Mouse (Mus musculus) liver, embryonic 12.5 days (tissue): Measurements from ENCODE around the gene Olfr1419. TPM values are rescaled to one million over a fixed set of nuclear protein-coding genes. Genes with fewer than 3 reads are reported as not detected.
A peak's percentile ranks its signal among the peaks of the same experiment; 100 is the strongest.

Experiments
- ATAC-seq: fragments of 200-750 bp; cut with Nextera tagmentation; 2 replicates; pipeline ENCODE4 v1.8.0; 2017; ENCODE audit warnings: moderate number of reproducible peaks, mild to moderate bottlenecking, moderate library complexity
- H3K27ac ChIP-seq: fragments of 300-500 bp; sonication (generic); 2 replicates; pipeline ENCODE4 v1.5.1; 2016; ENCODE audit warnings: mild to moderate bottlenecking
- H3K27me3 ChIP-seq: fragments of 300-500 bp; sonication (generic); replicated peaks from 2 replicates; pipeline ENCODE4 v1.6.1; 2016; ENCODE audit warnings: mild to moderate bottlenecking, moderate library complexity
- H3K36me3 ChIP-seq: fragments of 300-500 bp; sonication (generic); 2 replicates; pipeline ENCODE4 v1.6.1; 2016; ENCODE audit warnings: mild to moderate bottlenecking, moderate library complexity
- H3K4me1 ChIP-seq: fragments of 300-500 bp; sonication (generic); 2 replicates; pipeline ENCODE4 v1.6.1; 2016
- H3K4me2 ChIP-seq: fragments of 300-500 bp; sonication (generic); 2 replicates; pipeline ENCODE4 v1.6.1; 2016; ENCODE audit warnings: mild to moderate bottlenecking, moderate library complexity
- H3K4me3 ChIP-seq: fragments of 300-500 bp; sonication (generic); 2 replicates; pipeline ENCODE4 v1.5.1; 2016; ENCODE audit warnings: mild to moderate bottlenecking, moderate library complexity
- H3K9ac ChIP-seq: fragments of 300-500 bp; sonication (generic); 2 replicates; pipeline ENCODE4 v1.6.1; 2016; ENCODE audit warnings: mild to moderate bottlenecking, moderate library complexity
- H3K9me3 ChIP-seq: fragments of 300-500 bp; sonication (generic); replicated peaks from 2 replicates; pipeline ENCODE4 v1.6.1; 2016; ENCODE audit warnings: mild to moderate bottlenecking, moderate library complexity
- WGBS: fragments of 180-500 bp; shearing (Covaris S2); methylation state at CpG from one replicate; pipeline ENCODE4 v1.1.7; 2016; ENCODE audit not compliant: insufficient replicate concordance; 5-methylcytosine and 5-hydroxymethylcytosine counted together
- microRNA-seq: library from miRNA; unstranded; fragments of <30 nt; microRNA quantifications from one replicate; pipeline ENCODE4, GENCODE M21; 2017
- polyA plus RNA-seq: library from polyadenylated mRNA; unstranded; fragments of >200 nt; fragmentation: Nextera tagmentation; extraction: Ambion mirVana; gene quantifications from 2 replicates; pipeline ENCODE4 v1.2.1, GENCODE M21; 2016

The Olfr1419 gene
- polyA plus RNA-seq, 1 experiment from 2014 or later, result not detected

DNA sequence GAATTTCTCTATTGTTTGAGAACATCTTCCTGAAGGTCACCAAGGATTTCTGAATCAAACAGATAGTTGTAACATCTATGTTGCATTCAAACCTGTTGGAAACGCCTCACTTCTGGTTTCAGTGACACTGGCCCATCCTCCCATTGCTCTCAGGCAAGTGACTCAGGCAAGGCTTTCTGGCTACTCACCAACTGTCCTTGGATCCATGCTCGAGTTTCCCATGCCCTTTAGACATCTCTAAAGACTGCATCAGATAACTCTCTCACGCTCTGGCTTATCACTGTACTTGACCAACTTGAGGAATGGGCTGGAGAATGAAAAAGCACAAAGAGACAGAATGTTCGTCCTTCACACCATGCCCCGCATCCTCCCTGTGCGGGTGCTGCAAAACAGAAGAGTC, 18.4 kb downstream of the Olfr1419 start:
- no peak for ATAC-seq
- H3K4me1 ChIP-seq, result no peaks in the 10 kb centered on the region
- H3K4me2 ChIP-seq, result no peak overlapping the region
- H3K4me3 ChIP-seq, result no peak overlapping the region
- no peaks in the 10 kb centered on the region for H3K9me3 ChIP-seq
- no peak overlapping the region for H3K27ac ChIP-seq
- no peaks in the 10 kb centered on the region for H3K36me3 ChIP-seq
- no peaks in the 10 kb centered on the region for H3K27me3 ChIP-seq
- H3K9ac ChIP-seq, result no peak overlapping the region
- 55% methylated on average over 6 of the region's 6 CpGs for WGBS

DNA sequence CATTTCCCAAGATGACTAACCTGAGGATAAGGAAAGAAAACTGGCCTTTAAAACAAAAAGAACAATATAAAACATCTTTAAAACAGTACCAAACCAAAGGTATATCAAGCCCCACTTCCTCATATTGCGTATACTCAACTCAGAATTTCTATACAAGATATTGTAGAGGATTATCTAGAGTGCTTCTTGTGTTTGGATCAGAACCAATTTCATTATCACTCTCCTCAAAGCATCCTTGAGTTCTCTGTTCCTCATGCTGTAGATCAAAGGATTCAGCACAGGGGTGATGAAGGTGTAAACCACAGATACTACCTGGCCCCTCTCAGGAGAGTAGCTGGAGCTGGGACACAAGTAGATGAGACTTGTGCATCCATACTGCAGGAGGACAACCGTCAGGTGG, 20.1 kb downstream of the Olfr1419 start:
- H3K9me3 ChIP-seq, result no peaks in the 10 kb centered on the region
- no peak for ATAC-seq
- 72% methylated on average over 2 of the region's 2 CpGs for WGBS
- H3K4me2 ChIP-seq, result no peak overlapping the region
- H3K36me3 ChIP-seq, result no peaks in the 10 kb centered on the region
- no peak overlapping the region for H3K4me3 ChIP-seq
- no peak overlapping the region for H3K27ac ChIP-seq
- no peak overlapping the region for H3K9ac ChIP-seq
- H3K27me3 ChIP-seq, result no peaks in the 10 kb centered on the region
- H3K4me1 ChIP-seq, result no peaks in the 10 kb centered on the region

DNA sequence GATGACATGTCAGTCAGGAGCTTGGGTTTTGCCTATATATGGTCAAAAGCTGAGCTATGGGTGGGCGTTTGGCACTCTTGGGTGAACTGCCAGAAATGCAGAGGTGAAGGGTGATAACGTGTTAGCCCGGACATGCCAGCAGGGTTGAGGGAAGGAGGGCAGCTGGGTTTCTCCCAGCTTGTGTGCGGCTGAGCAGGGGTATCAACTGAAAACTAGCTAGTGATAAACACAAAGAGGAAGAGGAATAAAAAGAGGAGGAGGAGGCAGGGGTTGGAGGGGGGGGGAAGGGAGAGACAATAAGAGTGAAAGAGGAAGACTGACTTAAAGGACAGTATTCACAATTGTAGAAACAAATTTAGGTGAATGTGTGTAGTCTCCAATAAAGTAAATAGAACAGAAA, 22.3 kb downstream of the Olfr1419 start:
- Histone ChIP-seq H3K27me3 (no peaks in the 10 kb centered on the region), H3K27ac (no peak overlapping the region), H3K36me3 (no peaks in the 10 kb centered on the region), H3K9me3 (no peaks in the 10 kb centered on the region), H3K4me1 (no peaks in the 10 kb centered on the region), H3K4me3 (no peak overlapping the region), H3K4me2 (no peak overlapping the region), H3K9ac (no peak overlapping the region)
- 21% methylated on average over 4 of the region's 4 CpGs for WGBS
- ATAC-seq, result no peak

DNA sequence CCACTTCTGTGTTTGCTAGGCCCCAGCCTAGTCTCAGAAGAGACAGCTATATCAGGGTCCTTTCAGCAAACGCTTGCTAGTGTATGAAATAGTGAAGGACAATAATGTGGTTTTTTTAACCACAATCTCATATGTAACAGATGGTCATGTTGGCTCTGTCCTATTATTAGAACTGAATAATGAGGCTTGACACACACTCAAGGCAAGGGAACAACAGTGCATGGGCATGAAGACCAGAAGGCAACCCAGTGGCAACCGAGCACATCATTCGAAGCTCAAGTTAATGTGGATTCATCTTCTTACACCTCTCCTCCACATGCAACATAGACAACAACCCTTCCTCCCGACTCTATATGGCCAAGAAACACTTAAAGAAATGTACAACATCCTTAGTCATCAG, 28.6 kb downstream of the Olfr1419 start:
- no peak overlapping the region for H3K4me2 ChIP-seq
- H3K9ac ChIP-seq, result no peak overlapping the region
- ATAC-seq, result no peak
- WGBS, result 54% methylated on average over 4 of the region's 4 CpGs
- H3K4me1 ChIP-seq, result no peaks in the 10 kb centered on the region
- H3K27ac ChIP-seq, result no peak overlapping the region
- no peaks in the 10 kb centered on the region for H3K27me3 ChIP-seq
- no peaks in the 10 kb centered on the region for H3K36me3 ChIP-seq
- no peak overlapping the region for H3K4me3 ChIP-seq
- H3K9me3 ChIP-seq, result no peaks in the 10 kb centered on the region

DNA sequence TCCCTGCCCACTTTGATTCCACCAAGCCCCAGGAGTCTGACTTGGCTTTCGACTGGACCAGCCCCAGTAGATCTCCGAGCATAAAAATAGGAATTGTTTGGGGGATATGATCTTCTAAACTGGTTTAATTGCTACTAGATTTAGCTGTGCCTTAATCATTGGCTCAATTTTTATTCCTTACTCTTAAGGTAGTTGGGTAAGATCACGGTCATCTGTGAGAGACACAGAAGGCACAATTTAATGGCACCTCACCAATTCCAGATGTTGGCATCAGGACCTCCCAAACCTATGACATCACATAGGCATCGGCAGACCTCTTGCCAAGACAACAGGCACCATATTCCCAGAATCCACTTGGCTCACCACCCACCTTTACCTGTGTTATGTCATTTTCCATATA, 35.8 kb downstream of the Olfr1419 start, which contains the start of gene Olfr1417:
Gene Olfr1417, minus strand, starts transcription at position 101 of the 400 bp plus-strand sequence.
- Histone ChIP-seq H3K4me3 (no peak within 1 kb of the TSS), H3K27ac (no peak within 1 kb of the TSS), H3K4me2 (no peak within 1 kb of the TSS), H3K36me3 (no peaks in the 10 kb centered on the region), H3K9me3 (no peaks in the 10 kb centered on the region), H3K9ac (no peak within 1 kb of the TSS), H3K4me1 (no peaks in the 10 kb centered on the region), H3K27me3 (no peaks in the 10 kb centered on the region)
- 73% methylated on average over 4 of the region's 4 CpGs for WGBS
- no peak for ATAC-seq

DNA sequence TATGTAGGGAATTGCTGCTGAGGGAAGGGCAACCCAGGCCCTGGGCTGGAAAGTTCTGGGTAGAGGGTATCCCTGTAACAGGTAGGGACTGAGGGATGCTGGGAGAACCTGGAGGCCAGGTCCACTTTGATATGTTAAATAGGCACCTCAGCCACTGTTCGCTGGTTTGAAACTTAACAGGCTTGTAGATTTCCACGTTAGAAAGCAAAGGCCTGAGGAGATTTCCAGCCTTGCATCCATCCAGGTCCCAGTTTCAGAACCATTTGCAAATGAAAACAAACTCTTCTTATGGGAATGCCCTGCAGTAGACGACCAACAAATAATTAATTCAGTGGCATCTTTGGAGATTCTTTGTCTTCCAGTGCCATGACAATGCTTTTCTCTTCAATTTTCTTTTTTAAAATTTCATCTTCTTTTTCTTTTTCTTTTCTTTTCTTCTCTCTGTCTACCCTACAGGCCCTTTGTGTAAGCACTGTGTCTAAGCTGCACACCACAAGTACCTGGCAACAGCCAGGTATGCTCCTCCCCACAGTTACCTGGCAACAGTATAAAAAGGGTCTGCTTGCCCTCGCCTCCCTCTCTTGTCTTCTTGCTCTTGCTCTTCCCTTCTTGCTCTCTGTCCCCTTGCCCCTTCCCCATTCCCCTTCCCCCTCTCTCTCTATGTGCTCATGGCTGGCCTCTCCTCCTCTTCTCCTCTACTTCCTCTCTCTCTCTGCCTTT, 51.4 kb downstream of the Olfr1419 start:
- 28% methylated on average over 4 of the region's 4 CpGs for WGBS
- no peak for ATAC-seq
- H3K36me3 ChIP-seq, result no peaks in the 10 kb centered on the region
- H3K9ac ChIP-seq, result no peak overlapping the region
- H3K9me3 ChIP-seq, result no peaks in the 10 kb centered on the region
- peaks cover 11% of the 10 kb centered on the region; the same call in 1 of the 2 replicates for H3K4me1 ChIP-seq
- H3K27me3 ChIP-seq, result peaks cover 23% of the 10 kb centered on the region
- H3K4me3 ChIP-seq, result no peak overlapping the region
- no peak overlapping the region for H3K27ac ChIP-seq
- no peak overlapping the region for H3K4me2 ChIP-seq

DNA sequence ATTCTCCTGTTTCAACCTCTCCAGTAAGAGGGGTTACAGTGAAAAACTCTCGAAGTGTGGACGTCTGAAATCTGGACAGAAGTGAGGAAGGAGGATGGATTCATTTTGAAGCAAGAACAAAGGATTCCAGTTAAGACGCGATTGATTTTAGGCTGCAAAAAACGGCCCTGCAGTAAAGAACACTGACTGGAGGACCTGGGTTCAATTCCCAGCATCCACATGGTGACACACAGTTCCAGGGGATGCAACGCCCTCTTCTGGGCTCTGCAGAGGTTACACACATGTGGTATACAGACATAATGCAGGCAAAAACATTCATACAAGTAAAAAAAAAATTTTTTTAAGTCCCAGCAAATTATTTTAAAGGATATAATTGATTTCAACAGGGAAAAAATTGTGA, 54.7 kb downstream of the Olfr1419 start:
- Histone ChIP-seq H3K9ac (no peak overlapping the region), H3K4me3 (peak overlapping the region; percentile 58; the same call in 1 of the 2 replicates), H3K36me3 (no peaks in the 10 kb centered on the region), H3K27me3 (peaks cover 53% of the 10 kb centered on the region), H3K4me2 (peak overlapping the region; percentile 76), H3K4me1 (peaks cover 14% of the 10 kb centered on the region; the same call in 1 of the 2 replicates), H3K9me3 (no peaks in the 10 kb centered on the region), H3K27ac (no peak overlapping the region)
- WGBS, result 31% methylated on average over 6 of the region's 6 CpGs
- no peak for ATAC-seq

DNA sequence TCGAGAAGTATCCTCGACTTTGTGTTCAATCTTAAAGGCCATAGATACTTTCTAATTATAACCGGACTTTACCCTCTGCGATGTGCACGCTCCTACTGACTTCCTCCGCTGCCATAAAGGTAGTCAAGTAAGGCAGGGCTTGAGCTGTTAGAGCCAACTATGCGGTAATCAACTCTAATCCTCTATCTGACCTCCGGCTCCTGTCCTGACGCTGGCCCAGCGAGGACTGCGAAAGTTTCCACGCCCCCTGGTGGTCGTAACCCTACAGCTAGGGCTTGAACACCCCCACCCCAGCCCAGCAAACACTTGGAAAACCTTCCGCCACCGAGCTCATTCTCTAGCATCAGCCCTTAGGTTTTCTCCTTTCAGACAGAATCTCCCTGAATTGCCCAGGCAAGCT, 55.1 kb downstream of the Olfr1419 start:
- H3K27ac ChIP-seq, result no peak overlapping the region
- H3K4me1 ChIP-seq, result peaks cover 14% of the 10 kb centered on the region; the same call in 1 of the 2 replicates
- H3K27me3 ChIP-seq, result peaks cover 57% of the 10 kb centered on the region
- H3K9ac ChIP-seq, result no peak overlapping the region
- H3K9me3 ChIP-seq, result no peaks in the 10 kb centered on the region
- peak overlapping the region; percentile 76 for H3K4me2 ChIP-seq
- ATAC-seq, result no peak
- WGBS, result 2% methylated on average over 15 of the region's 15 CpGs
- no peaks in the 10 kb centered on the region for H3K36me3 ChIP-seq
- peak overlapping the region; percentile 58 for H3K4me3 ChIP-seq

DNA sequence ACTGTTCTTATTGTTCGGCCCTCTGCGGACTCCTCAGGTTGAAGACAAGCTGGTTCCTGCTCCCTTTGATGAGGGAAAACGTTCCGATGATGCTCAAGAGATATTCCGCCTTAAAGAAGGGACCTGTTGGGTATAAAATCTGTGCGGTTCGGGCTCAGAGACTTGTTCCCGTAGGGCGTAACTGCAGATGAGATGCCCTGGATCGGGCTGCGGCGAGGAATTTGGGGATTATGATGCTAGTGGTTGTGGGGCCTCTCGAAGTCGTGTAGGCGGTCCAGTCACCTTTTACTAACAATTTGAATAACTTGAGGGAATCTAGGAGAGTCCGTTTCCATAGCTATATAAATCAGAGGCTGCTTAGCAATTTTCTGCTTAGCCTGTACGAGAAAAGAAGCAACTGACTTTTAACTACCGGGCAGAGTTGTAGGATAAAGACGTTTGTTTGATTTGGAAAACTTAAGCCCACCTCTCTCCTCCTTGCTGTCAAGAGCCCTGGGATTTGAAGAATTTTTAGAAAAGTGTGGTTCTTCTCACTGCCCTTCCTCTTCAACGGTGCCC, 55.7 kb downstream of the Olfr1419 start, which contains the start of gene Stx3:
Gene Stx3, minus strand, starts transcription at position 261 of the 558 bp plus-strand sequence.
- Histone ChIP-seq H3K4me3 (peak within 1 kb of the TSS; percentile 58), H3K27ac (no peak within 1 kb of the TSS), H3K9me3 (no peaks in the 10 kb centered on the region), H3K36me3 (no peaks in the 10 kb centered on the region), H3K9ac (peak within 1 kb of the TSS; percentile 46), H3K4me1 (peaks cover 14% of the 10 kb centered on the region; the same call in 1 of the 2 replicates), H3K27me3 (peaks cover 59% of the 10 kb centered on the region), H3K4me2 (peak within 1 kb of the TSS; percentile 76)
- no peak for ATAC-seq
- WGBS, result 1% methylated on average over 20 of the region's 20 CpGs

Small RNA genes lying within 50 kb of the gene (microRNA-seq; reads per million reads assigned to microRNA genes)
- gene Mir6994, result 11.9 reads per million, percentile 24 among the genes with 10 or more reads in this experiment

Other genes with a start within 250 kb of the Olfr1419 start
- gene Ms4a3, start 234.3 kb downstream of the Olfr1419 start, polyA plus RNA-seq, result 4.5 and 6.4 TPM in 2 replicates
- gene Oosp2, start 214.5 kb downstream of the Olfr1419 start, polyA plus RNA-seq, result 0.55 and 0.63 TPM in 2 replicates
- gene Oosp1, start 184.0 kb downstream of the Olfr1419 start, polyA plus RNA-seq, result not detected in 2 replicates
- not detected in 2 replicates for gene Oosp3, start 178.1 kb downstream of the Olfr1419 start, polyA plus RNA-seq
- gene Gif, start 127.6 kb downstream of the Olfr1419 start, polyA plus RNA-seq, result not detected in 2 replicates
- 54.5 and 62.6 TPM in 2 replicates for gene Mrpl16, start 104.7 kb downstream of the Olfr1419 start, polyA plus RNA-seq
- 2.5 TPM in 2 replicates for gene Stx3, start 55.7 kb downstream of the Olfr1419 start, polyA plus RNA-seq
- gene Olfr1417, start 35.9 kb downstream of the Olfr1419 start, polyA plus RNA-seq, result not detected in 2 replicates
- gene Olfr1418, start 14.0 kb downstream of the Olfr1419 start, polyA plus RNA-seq, result not detected in 2 replicates
- gene Olfr1420, start 11.5 kb upstream of the Olfr1419 start, polyA plus RNA-seq, result not detected in 2 replicates
- gene Patl1, start 37.3 kb upstream of the Olfr1419 start, polyA plus RNA-seq, result 10.7 and 11.1 TPM in 2 replicates
- 2.8 and 3.0 TPM in 2 replicates for gene Osbp, start 90.8 kb upstream of the Olfr1419 start, polyA plus RNA-seq
- 0.02 TPM in 1 of 2 replicates, not detected in the other for gene Olfr1423, start 166.2 kb upstream of the Olfr1419 start, polyA plus RNA-seq
- gene Olfr1424, start 187.6 kb upstream of the Olfr1419 start, polyA plus RNA-seq, result not detected in 2 replicates
- not detected in 2 replicates for gene Olfr1425, start 202.6 kb upstream of the Olfr1419 start, polyA plus RNA-seq
- gene Olfr1426, start 216.9 kb upstream of the Olfr1419 start, polyA plus RNA-seq, result not detected in 2 replicates
- not detected in 2 replicates for gene Olfr1427, start 228.2 kb upstream of the Olfr1419 start, polyA plus RNA-seq
- not detected in 2 replicates for gene Olfr1428, start 240.8 kb upstream of the Olfr1419 start, polyA plus RNA-seq
- gene Olfr76, start 248.1 kb upstream of the Olfr1419 start, polyA plus RNA-seq, result not detected in 2 replicates